Mouse (Mus musculus) lung, postnatal 14 days (tissue): Measurements from ENCODE around the gene Hdgf.
"Not testable (repeated sequence)": the region's sequence is repeated elsewhere in the genome, so short reads cannot be mapped to it uniquely, and the experiment has no call there.

Experiments
- DNase-seq: peaks from one replicate; pipeline ENCODE4 v3.0.0; 2021

Gene Hdgf

GRCm38 (mm10) chr3:87905880-87906485 is at the start of gene Hdgf:
TSS of gene Hdgf (plus strand) at chr3:87906321.
- peak; percentile 93 for DNase-seq

- DNase-seq: no peak
These were observed 48.5 kb upstream of the Hdgf start for GRCm38 (mm10) chr3:87857666-87858065.

GRCm38 (mm10) chr3:87859813-87860212 is 46.3 kb upstream of the Hdgf start:
- DNase-seq: peak; percentile 73

GRCm38 (mm10) chr3:87864111-87864510 is 42.0 kb upstream of the Hdgf start:
- not testable (repeated sequence) for DNase-seq

GRCm38 (mm10) chr3:87877730-87878129 is 28.4 kb upstream of the Hdgf start:
- DNase-seq: no peak

GRCm38 (mm10) chr3:87884291-87884690 is 21.8 kb upstream of the Hdgf start:
- no peak for DNase-seq

- DNase-seq: peak; percentile 26
These were observed 21.3 kb upstream of the Hdgf start for GRCm38 (mm10) chr3:87884708-87885251.

GRCm38 (mm10) chr3:87885281-87886003 is 20.7 kb upstream of the Hdgf start, which contains the start of gene Prcc:
TSS of gene Prcc (minus strand) at chr3:87885608.
- DNase-seq: peak; percentile 86

- DNase-seq: peak; percentile 40
These were observed 20.1 kb upstream of the Hdgf start for GRCm38 (mm10) chr3:87886004-87886365.

- DNase-seq: no peak
These were observed 19.7 kb upstream of the Hdgf start for GRCm38 (mm10) chr3:87886416-87886815.

- DNase-seq: not testable (repeated sequence)
These were observed 18.7 kb upstream of the Hdgf start for GRCm38 (mm10) chr3:87887400-87887799.

GRCm38 (mm10) chr3:87891481-87891880 is 14.6 kb upstream of the Hdgf start:
- no peak for DNase-seq

- DNase-seq: no peak
These were observed 12.7 kb upstream of the Hdgf start for GRCm38 (mm10) chr3:87893367-87893905.

- no peak for DNase-seq
These were observed 6.9 kb upstream of the Hdgf start for GRCm38 (mm10) chr3:87899266-87899665.

- DNase-seq: no peak
These were observed 6.3 kb upstream of the Hdgf start for GRCm38 (mm10) chr3:87899776-87900175.

GRCm38 (mm10) chr3:87901036-87901624 is 5.0 kb upstream of the Hdgf start:
- DNase-seq: no peak

GRCm38 (mm10) chr3:87901959-87902358 is 4.2 kb upstream of the Hdgf start:
- not testable (repeated sequence) for DNase-seq

- no peak for DNase-seq
These were observed 2.3 kb upstream of the Hdgf start for GRCm38 (mm10) chr3:87903821-87904220.

GRCm38 (mm10) chr3:87906601-87906980 is 470 bp downstream of the Hdgf start:
- peak; percentile 53 for DNase-seq

- DNase-seq: peak; percentile 55
These were observed 1.1 kb downstream of the Hdgf start for GRCm38 (mm10) chr3:87906981-87907857.

GRCm38 (mm10) chr3:87907906-87908305 is 1.8 kb downstream of the Hdgf start:
- DNase-seq: no peak

- no peak for DNase-seq
These were observed 3.3 kb downstream of the Hdgf start for GRCm38 (mm10) chr3:87909381-87909780.

GRCm38 (mm10) chr3:87909874-87910273 is 3.8 kb downstream of the Hdgf start:
- peak; percentile 21 for DNase-seq
